Mouse (Mus musculus) A20 (cell line): ENCODE data around the gene Zscan4b.
"Not testable (repeated sequence)": the region's sequence is repeated elsewhere in the genome, so short reads cannot be mapped to it uniquely, and the experiment has no call there.

Experiments
- DNase-seq: peaks from one replicate; pipeline ENCODE4 v3.0.0-alpha.2; 2011; ENCODE audit warnings: low read depth, low spot score

Gene Zscan4b

GRCm38 (mm10) chr7:10904950-10905349 lies at the start of gene Zscan4b:
Gene Zscan4b (minus strand): TSS chr7:10905050.
- DNase-seq: not testable (repeated sequence)
